In genomic region chr7:62346269-62346668, GRCm38 (mm10) we compare ENCODE assay signal across 8 mouse cellular contexts. TPM values are rescaled to one million over a fixed set of nuclear protein-coding genes. Genes with fewer than 3 reads are reported as not detected.
DNase-seq lines count a peak whose midpoint lies in the region; ATAC-seq lines count a peak whose summit lies in the region.

Ndn (plus strand) TSS chr7:62346569.

- no peak within 1 kb of the TSS for H3K27ac ChIP-seq in lung, embryonic 15.5 days
- H3K27ac ChIP-seq in stomach, embryonic 14.5 days (ENCODE audit: low read length) = no peak within 1 kb of the TSS

- no peak within 1 kb of the TSS for H3K4me2 ChIP-seq in lung, embryonic 15.5 days
- H3K4me2 ChIP-seq in stomach, embryonic 14.5 days (replicated peaks; ENCODE audit: low read depth, low read length) = no peak within 1 kb of the TSS

- H3K27me3 ChIP-seq in lung, embryonic 15.5 days = no peaks in the 10 kb centered on the region
- no peaks in the 10 kb centered on the region for H3K27me3 ChIP-seq in stomach, embryonic 14.5 days (ENCODE audit: control insufficient read depth, insufficient read depth, low read length)

- DNase-seq in adrenal gland, adult 18-20 months (ENCODE audit: low spot score in 2 of 2) = no peak
- DNase-seq in adrenal gland, adult (ENCODE audit: inconsistent age in 2 of 2, low spot score in 1 of 2) = no peak
- no peak for DNase-seq in lung, postnatal 14 days
- DNase-seq in layer of hippocampus, postnatal 25 days (ENCODE audit: extremely low spot score in 1 of 2, low spot score in 1 of 2) = no peak
- no peak for DNase-seq in right cerebral cortex, postnatal 25 days
- DNase-seq in spleen, postnatal 10 days (ENCODE audit: low spot score in 2 of 2) = no peak

- no peak for ATAC-seq in lung, embryonic 15.5 days (ENCODE audit: borderline replicate concordance, extremely low read depth, low FRiP score, low TSS enrichment)
- no peak for ATAC-seq in stomach, embryonic 14.5 days (ENCODE audit: insufficient number of reproducible peaks, insufficient read depth, low FRiP score, low read depth)

- H3K36me3 ChIP-seq in lung, embryonic 15.5 days = no peaks in the 10 kb centered on the region
- no peaks in the 10 kb centered on the region for H3K36me3 ChIP-seq in stomach, embryonic 14.5 days (ENCODE audit: control insufficient read depth, insufficient read depth, low read length)

- H3K9me3 ChIP-seq in lung, embryonic 15.5 days = no peaks in the 10 kb centered on the region
- no peaks in the 10 kb centered on the region for H3K9me3 ChIP-seq in stomach, embryonic 14.5 days (ENCODE audit: control insufficient read depth, low read depth, low read length)

- no peaks in the 10 kb centered on the region for H3K4me1 ChIP-seq in lung, embryonic 15.5 days
- H3K4me1 ChIP-seq in stomach, embryonic 14.5 days (ENCODE audit: control insufficient read depth, insufficient read depth, low read length) = no peaks in the 10 kb centered on the region

- no peak within 1 kb of the TSS for H3K9ac ChIP-seq in lung, embryonic 15.5 days
- H3K9ac ChIP-seq in stomach, embryonic 14.5 days (replicated peaks; ENCODE audit: low read depth, low read length) = no peak within 1 kb of the TSS

- 55% methylated on average over 1 of the region's 1 CpGs for WGBS in lung, embryonic 15.5 days
- WGBS in stomach, embryonic 14.5 days = 53% methylated on average over 1 of the region's 1 CpGs

- no peak within 1 kb of the TSS for H3K4me3 ChIP-seq in lung, embryonic 15.5 days
- H3K4me3 ChIP-seq in stomach, embryonic 14.5 days (ENCODE audit: low read depth, low read length) = no peak within 1 kb of the TSS

RNA-seq across cellular contexts. Expression of gene Ndn, which starts in this region (rescaled TPM):
- 10 to 100 TPM; 69.4 to 80.4 TPM for total RNA-seq in adrenal gland, adult 18-20 months (2021)
- 74.2 and 76.6 TPM in 2 replicates for polyA plus RNA-seq in lung, embryonic 15.5 days (2015; fragmentation: Nextera tagmentation; extraction: Ambion mirVana)
- total RNA-seq in layer of hippocampus, postnatal 25 days (2021) = 100 to 1,000 TPM; 120 to 150 TPM
- polyA plus RNA-seq in stomach, embryonic 14.5 days (2014; fragmentation: Nextera tagmentation; extraction: Ambion mirVana) = 98.1 and 101 TPM in 2 replicates
